Mouse (Mus musculus) inflammation-experienced regulatory T-cells, adult 6 months (primary cell): ENCODE measurements at regions not wholly inside any gene's neighbourhood (a gene's known extent, or its start where the extent isn't known, plus 50 kb on each side); places are given as distances from the start of the nearest gene placed in this dataset.
"Not testable (repeated sequence)": the region's sequence is repeated elsewhere in the genome, so short reads cannot be mapped to it uniquely, and the experiment has no call there.

Experiments used
- ATAC-seq: one replicate; pipeline ENCODE4 v1.8.0; 2017

- no peak for ATAC-seq
Observed at GRCm38 (mm10) chr12:25579407-25579806, 482.5 kb upstream of the Id2 start.

- no peak for ATAC-seq
Observed at GRCm38 (mm10) chr12:25565131-25565530, 468.2 kb upstream of the Id2 start.

GRCm38 (mm10) chr12:25559601-25560000 lies 462.7 kb upstream of the Id2 start:
- ATAC-seq = no peak

- ATAC-seq = no peak
Observed at GRCm38 (mm10) chr12:25553656-25554055, 456.7 kb upstream of the Id2 start.

- ATAC-seq = no peak
Observed at GRCm38 (mm10) chr12:25549735-25550134, 452.8 kb upstream of the Id2 start.

GRCm38 (mm10) chr12:25544253-25544652 lies 447.3 kb upstream of the Id2 start:
- ATAC-seq = no peak

GRCm38 (mm10) chr12:25534620-25534950 lies 437.6 kb upstream of the Id2 start:
- ATAC-seq = no peak

GRCm38 (mm10) chr12:25533709-25534619 lies 437.0 kb upstream of the Id2 start:
- ATAC-seq = no peak

GRCm38 (mm10) chr12:25530483-25530882 lies 433.5 kb upstream of the Id2 start:
- ATAC-seq = no peak

GRCm38 (mm10) chr12:25529537-25529936 lies 432.6 kb upstream of the Id2 start:
- ATAC-seq = no peak

- ATAC-seq = no peak
Observed at GRCm38 (mm10) chr12:25526639-25527038, 429.7 kb upstream of the Id2 start.

- no peak for ATAC-seq
Observed at GRCm38 (mm10) chr12:25516738-25517137, 419.8 kb upstream of the Id2 start.

- no peak for ATAC-seq
Observed at GRCm38 (mm10) chr12:25513679-25514078, 416.7 kb upstream of the Id2 start.

GRCm38 (mm10) chr12:25509666-25510065 lies 412.7 kb upstream of the Id2 start:
- no peak for ATAC-seq

GRCm38 (mm10) chr12:25493233-25493632 lies 396.3 kb upstream of the Id2 start:
- no peak for ATAC-seq

GRCm38 (mm10) chr12:25492483-25493190 lies 395.7 kb upstream of the Id2 start:
- no peak for ATAC-seq

- no peak for ATAC-seq
Observed at GRCm38 (mm10) chr12:25475180-25475758, 378.3 kb upstream of the Id2 start.

- ATAC-seq = no peak
Observed at GRCm38 (mm10) chr12:25469181-25469580, 372.2 kb upstream of the Id2 start.

- ATAC-seq = no peak
Observed at GRCm38 (mm10) chr12:25467789-25468188, 370.8 kb upstream of the Id2 start.

- ATAC-seq = not testable (repeated sequence)
Observed at GRCm38 (mm10) chr12:25462690-25463089, 365.8 kb upstream of the Id2 start.

- ATAC-seq = peak; percentile 32
Observed at GRCm38 (mm10) chr12:25455281-25455989, 358.5 kb upstream of the Id2 start.

GRCm38 (mm10) chr12:25453356-25453755 lies 356.4 kb upstream of the Id2 start:
- no peak for ATAC-seq

GRCm38 (mm10) chr12:25451156-25451555 lies 354.2 kb upstream of the Id2 start:
- ATAC-seq = no peak
